Mouse (Mus musculus) heart, embryonic 13.5 days (tissue): ENCODE data around the gene Tjap1. TPM values are rescaled to one million over a fixed set of nuclear protein-coding genes. Genes with fewer than 3 reads are reported as not detected.
A peak's percentile ranks its signal among the peaks of the same experiment; 100 is the strongest.

Experiments
- ATAC-seq: fragments of 200-750 bp; cut with Nextera tagmentation; 2 replicates; pipeline ENCODE4 v1.8.0; 2017; ENCODE audit warnings: moderate TSS enrichment; ENCODE audit not compliant: insufficient number of reproducible peaks, low FRiP score, low TSS enrichment; ENCODE audit errors: extremely low read depth
- H3K27ac ChIP-seq: fragments of 300-500 bp; sonication (generic); replicated peaks from 2 replicates; pipeline ENCODE4 v1.5.1; 2015; ENCODE audit warnings: moderate library complexity, mild to moderate bottlenecking, inconsistent platforms
- H3K27me3 ChIP-seq: fragments of 300-500 bp; sonication (generic); replicated peaks from 2 replicates; pipeline ENCODE4 v1.6.1; 2015; ENCODE audit warnings: mild to moderate bottlenecking, inconsistent platforms
- H3K36me3 ChIP-seq: fragments of 300-500 bp; sonication (generic); 2 replicates; pipeline ENCODE4 v1.6.1; 2015; ENCODE audit warnings: mild to moderate bottlenecking, inconsistent platforms
- H3K4me1 ChIP-seq: fragments of 300-500 bp; sonication (generic); 2 replicates; pipeline ENCODE4 v1.6.1; 2015; ENCODE audit warnings: inconsistent platforms
- H3K4me2 ChIP-seq: fragments of 300-500 bp; sonication (generic); 2 replicates; pipeline ENCODE4 v1.6.1; 2015; ENCODE audit warnings: inconsistent platforms, mild to moderate bottlenecking, moderate library complexity
- H3K4me3 ChIP-seq: fragments of 300-500 bp; sonication (generic); 2 replicates; pipeline ENCODE4 v1.5.1; 2015; ENCODE audit warnings: moderate library complexity, mild to moderate bottlenecking, inconsistent platforms
- H3K9ac ChIP-seq: fragments of 300-500 bp; sonication (generic); 2 replicates; pipeline ENCODE4 v1.6.1; 2015; ENCODE audit warnings: inconsistent platforms, mild to moderate bottlenecking, moderate library complexity
- H3K9me3 ChIP-seq: fragments of 300-500 bp; sonication (generic); 2 replicates; pipeline ENCODE4 v1.6.1; 2016; ENCODE audit warnings: inconsistent platforms
- WGBS: fragments of 180-500 bp; shearing (Covaris S2); methylation state at CpG from one replicate; pipeline ENCODE4 v1.1.7; 2015; ENCODE audit warnings: mixed read lengths; 5-methylcytosine and 5-hydroxymethylcytosine counted together
- microRNA counts: library from miRNA; unstranded; fragments of <30 nt; microRNA quantifications from one replicate; lab custom pipeline; 2016
- microRNA-seq: library from miRNA; unstranded; fragments of <30 nt; microRNA quantifications from one replicate; pipeline ENCODE4, GENCODE M21; 2016
- polyA plus RNA-seq: library from polyadenylated mRNA; unstranded; fragments of >200 nt; fragmentation: Nextera tagmentation; extraction: Ambion mirVana; gene quantifications from 2 replicates; pipeline ENCODE4 v1.2.1, GENCODE M21; 2015

Gene Tjap1
- polyA plus RNA-seq, 1 experiment from 2014 or later, result 37.1 TPM

DNA sequence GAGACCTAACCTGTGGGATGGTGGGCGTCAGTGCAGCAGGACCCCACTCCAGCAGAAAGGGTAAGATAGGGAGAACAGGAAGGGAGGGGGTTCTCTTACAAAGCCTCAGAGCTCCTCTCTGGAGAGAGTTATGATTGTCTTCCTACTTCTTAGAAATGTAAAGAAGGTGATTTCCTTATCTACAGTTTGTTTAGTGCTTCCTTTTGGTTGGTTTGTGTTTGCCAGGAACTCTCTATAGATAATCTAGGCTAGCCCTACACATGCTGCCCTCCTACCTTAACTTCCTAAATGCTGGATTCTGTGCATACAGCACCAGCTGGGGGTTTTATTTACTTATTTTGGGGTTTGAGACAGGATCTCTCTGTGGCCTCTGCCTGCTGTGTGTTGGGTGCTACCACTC lies 46.8 kb downstream of the Tjap1 start:
- Histone ChIP-seq H3K4me3 (no peak overlapping the region), H3K27ac (no peak overlapping the region), H3K9me3 (no peaks in the 10 kb centered on the region), H3K27me3 (peaks cover 12% of the 10 kb centered on the region; the same call in 1 of the 2 replicates), H3K9ac (no peak overlapping the region), H3K4me1 (peaks cover 25% of the 10 kb centered on the region), H3K4me2 (no peak overlapping the region), H3K36me3 (peaks cover 87% of the 10 kb centered on the region)
- WGBS, result 77% methylated on average over 1 of the region's 1 CpGs
- ATAC-seq, result no peak

DNA sequence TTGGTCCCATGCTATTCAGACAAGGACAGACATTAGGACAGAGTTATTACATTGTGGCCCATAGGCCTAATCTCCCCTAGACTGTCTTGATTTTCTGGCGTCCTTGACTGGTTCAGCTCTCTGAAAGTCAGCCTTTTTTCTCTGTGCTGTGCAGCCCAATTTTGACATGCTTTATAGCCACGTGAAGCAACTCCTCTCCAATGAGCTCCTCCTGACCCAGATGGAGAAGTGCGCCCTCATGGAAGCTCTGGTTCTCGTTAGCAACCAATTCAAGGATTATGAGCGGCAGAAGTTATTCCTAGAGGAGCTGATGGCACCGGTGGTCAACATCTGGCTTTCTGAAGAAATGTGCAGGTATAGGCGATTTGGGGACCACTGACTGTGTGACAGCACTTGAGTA lies 55.2 kb downstream of the Tjap1 start:
- Histone ChIP-seq H3K27me3 (no peaks in the 10 kb centered on the region), H3K27ac (no peak overlapping the region), H3K4me2 (no peak overlapping the region), H3K9ac (no peak overlapping the region), H3K4me1 (no peaks in the 10 kb centered on the region), H3K4me3 (no peak overlapping the region), H3K36me3 (peaks cover 99% of the 10 kb centered on the region), H3K9me3 (no peaks in the 10 kb centered on the region)
- 86% methylated on average over 7 of the region's 7 CpGs for WGBS
- no peak for ATAC-seq

DNA sequence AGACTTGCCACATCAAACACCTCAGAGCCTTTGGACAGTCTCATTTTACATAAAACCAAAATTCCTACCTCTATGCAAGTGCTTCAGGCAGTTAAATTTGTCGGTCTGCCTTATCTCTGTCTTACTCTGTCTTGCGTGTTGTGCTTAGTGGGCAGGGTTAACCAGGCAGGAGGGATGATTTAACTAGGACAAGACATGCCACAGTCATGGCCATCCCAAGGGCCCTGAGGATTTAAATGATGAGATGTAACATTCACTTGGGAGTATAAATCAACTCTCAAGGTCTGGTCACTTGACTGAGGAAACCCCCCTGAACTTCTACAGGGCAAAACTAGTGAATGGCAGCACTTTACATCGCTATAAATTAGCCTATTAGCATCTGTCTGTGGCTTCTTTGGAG lies 61.2 kb downstream of the Tjap1 start:
- Histone ChIP-seq H3K4me3 (no peak overlapping the region), H3K27me3 (no peaks in the 10 kb centered on the region), H3K9me3 (no peaks in the 10 kb centered on the region), H3K36me3 (peaks cover 100% of the 10 kb centered on the region), H3K4me2 (no peak overlapping the region), H3K4me1 (no peaks in the 10 kb centered on the region), H3K9ac (no peak overlapping the region), H3K27ac (no peak overlapping the region)
- no peak for ATAC-seq
- 71% methylated on average over 3 of the region's 3 CpGs for WGBS

DNA sequence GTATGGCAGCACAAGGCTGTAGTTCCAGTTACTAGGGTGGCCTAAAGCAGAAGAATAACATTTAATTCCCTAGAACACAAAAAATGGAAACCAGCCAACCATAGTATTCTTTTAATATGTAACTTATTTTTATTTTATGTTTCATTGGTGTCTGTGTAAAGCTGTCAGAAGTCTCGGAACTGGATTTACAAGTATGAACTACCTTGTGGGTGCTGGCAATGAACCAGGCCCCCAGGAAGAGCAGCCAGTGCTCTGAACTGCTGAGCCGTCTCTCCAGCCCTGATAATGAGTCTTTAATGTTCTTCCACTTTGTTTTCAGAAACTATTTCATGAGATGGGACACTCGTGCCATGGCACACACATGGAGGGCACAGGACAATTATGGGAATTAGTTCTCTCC lies 72.3 kb downstream of the Tjap1 start:
- no peaks in the 10 kb centered on the region for H3K9me3 ChIP-seq
- no peak for ATAC-seq
- H3K36me3 ChIP-seq, result peaks cover 98% of the 10 kb centered on the region
- 86% methylated on average over 3 of the region's 3 CpGs for WGBS
- no peaks in the 10 kb centered on the region for H3K27me3 ChIP-seq
- no peak overlapping the region for H3K9ac ChIP-seq
- H3K4me3 ChIP-seq, result no peak overlapping the region
- no peak overlapping the region for H3K4me2 ChIP-seq
- no peaks in the 10 kb centered on the region for H3K4me1 ChIP-seq
- H3K27ac ChIP-seq, result no peak overlapping the region

MicroRNAs encoded within 50 kb of the gene (microRNA counts, 519-probe panel; counts per million panel counts)
- microRNA mmu-miR-693-3p (lab: Ali Mortazavi, UCI) (209 counts per million, percentile 61 among the panel's probes with 10 or more counts), microRNA mmu-miR-693-5p (lab: Ali Mortazavi, UCI) (209 counts per million, percentile 61 among the panel's probes with 10 or more counts)

Small RNA genes within 50 kb of the gene (microRNA-seq; reads per million reads assigned to microRNA genes)
- gene Mir693, result not detected

Other genes starting within 250 kb of the Tjap1 start
- gene Mrps18a, start 172.0 kb downstream of the Tjap1 start, polyA plus RNA-seq, result 123 and 132 TPM in 2 replicates
- 6.0 and 6.1 TPM in 2 replicates for gene Rsph9, start 138.8 kb downstream of the Tjap1 start, polyA plus RNA-seq
- 28.1 and 30.5 TPM in 2 replicates for gene Mad2l1bp, start 129.5 kb downstream of the Tjap1 start, polyA plus RNA-seq
- gene Gtpbp2, start 122.0 kb downstream of the Tjap1 start, polyA plus RNA-seq, result 29.2 and 30.7 TPM in 2 replicates
- gene Polh, start 80.4 kb downstream of the Tjap1 start, polyA plus RNA-seq, result 9.6 and 11.3 TPM in 2 replicates
- gene Xpo5, start 80.2 kb downstream of the Tjap1 start, polyA plus RNA-seq, result 19.8 and 20.4 TPM in 2 replicates
- gene Polr1c, start 35.0 kb downstream of the Tjap1 start, polyA plus RNA-seq, result 46.8 and 48.4 TPM in 2 replicates
- gene Yipf3, start 34.9 kb downstream of the Tjap1 start, polyA plus RNA-seq, result 80.3 and 83.1 TPM in 2 replicates
- 0.59 and 0.88 TPM in 2 replicates for gene Lrrc73, start 29.5 kb downstream of the Tjap1 start, polyA plus RNA-seq
- gene Dlk2, start 14.4 kb upstream of the Tjap1 start, polyA plus RNA-seq, result 0.35 and 0.47 TPM in 2 replicates
- 4.3 and 4.9 TPM in 2 replicates for gene Abcc10, start 45.3 kb upstream of the Tjap1 start, polyA plus RNA-seq
- gene Zfp318, start 100.7 kb upstream of the Tjap1 start, polyA plus RNA-seq, result 5.1 and 5.2 TPM in 2 replicates
- 1.2 TPM in 2 replicates for gene Crip3, start 145.9 kb upstream of the Tjap1 start, polyA plus RNA-seq
- not detected in 2 replicates for gene Slc22a7, start 155.4 kb upstream of the Tjap1 start, polyA plus RNA-seq
- 0.10 and 0.12 TPM in 2 replicates for gene Ttbk1, start 204.6 kb upstream of the Tjap1 start, polyA plus RNA-seq
- 24.7 and 32.5 TPM in 2 replicates for gene Dnph1, start 213.7 kb upstream of the Tjap1 start, polyA plus RNA-seq